Mouse (Mus musculus): ENCODE measurements around the gene Sdc4. TPM values are rescaled to one million over a fixed set of nuclear protein-coding genes. Genes with fewer than 3 reads are reported as not detected.

Gene Sdc4
- polyA plus RNA-seq, 1 experiment from 2014 or later: 19.6 TPM

- peaks cover 34% of the 10 kb centered on the region for H3K4me1 ChIP-seq
- no peaks in the 10 kb centered on the region for H3K36me3 ChIP-seq (replicated peaks)
- no peak overlapping the region for H3K27ac ChIP-seq
- 84% methylated on average over 3 of the region's 3 CpGs for WGBS
- H3K9me3 ChIP-seq: no peaks in the 10 kb centered on the region
- DNase-seq (ENCODE audit: extremely low spot score, low spot score): no peak
- peaks cover 40% of the 10 kb centered on the region for H3K27me3 ChIP-seq (ENCODE audit: poor library complexity, severe bottlenecking)
- H3K4me3 ChIP-seq: no peak overlapping the region
Measured at GRCm38 (mm10) chr2:164445399-164446085, 1.9 kb upstream of the Sdc4 start.

- no peak overlapping the region for H3K27ac ChIP-seq
- 89% methylated on average over 2 of the region's 2 CpGs for WGBS
- H3K4me3 ChIP-seq: no peak overlapping the region
- peaks cover 39% of the 10 kb centered on the region for H3K4me1 ChIP-seq
- no peak for DNase-seq (ENCODE audit: extremely low spot score, low spot score)
- H3K36me3 ChIP-seq (replicated peaks): no peaks in the 10 kb centered on the region; the same call in 1 of the 2 replicates
- peaks cover 45% of the 10 kb centered on the region for H3K27me3 ChIP-seq (ENCODE audit: poor library complexity, severe bottlenecking)
- no peaks in the 10 kb centered on the region for H3K9me3 ChIP-seq
Measured at GRCm38 (mm10) chr2:164444701-164445100, 1.0 kb upstream of the Sdc4 start.

- Histone ChIP-seq H3K4me1 (peaks cover 47% of the 10 kb centered on the region), H3K4me3 (peak overlapping the region; percentile 76), H3K27ac (peak overlapping the region; percentile 88), H3K9me3 (no peaks in the 10 kb centered on the region), H3K36me3 (replicated peaks) (no peaks in the 10 kb centered on the region; the same call in 1 of the 2 replicates), H3K27me3 (ENCODE audit: poor library complexity, severe bottlenecking) (peaks cover 45% of the 10 kb centered on the region)
- peak; percentile 78 for DNase-seq (ENCODE audit: extremely low spot score, low spot score)
- WGBS: under 1% methylated on average over 26 of the region's 26 CpGs
Measured at GRCm38 (mm10) chr2:164443051-164443437, 643 bp downstream of the Sdc4 start.

- 2% methylated on average over 29 of the region's 29 CpGs for WGBS
- peak; percentile 45 for DNase-seq (ENCODE audit: extremely low spot score, low spot score)
- H3K27me3 ChIP-seq (ENCODE audit: poor library complexity, severe bottlenecking): peaks cover 45% of the 10 kb centered on the region
- H3K4me3 ChIP-seq: peak overlapping the region; percentile 76
- no peaks in the 10 kb centered on the region; the same call in 1 of the 2 replicates for H3K36me3 ChIP-seq (replicated peaks)
- peaks cover 52% of the 10 kb centered on the region for H3K4me1 ChIP-seq
- H3K27ac ChIP-seq: peak overlapping the region; percentile 88
- H3K9me3 ChIP-seq: no peaks in the 10 kb centered on the region
Measured at GRCm38 (mm10) chr2:164442315-164443050, 1.2 kb downstream of the Sdc4 start.

- peaks cover 59% of the 10 kb centered on the region for H3K4me1 ChIP-seq
- WGBS: 36% methylated on average over 7 of the region's 7 CpGs
- H3K9me3 ChIP-seq: no peaks in the 10 kb centered on the region
- H3K36me3 ChIP-seq (replicated peaks): no peaks in the 10 kb centered on the region; the same call in 1 of the 2 replicates
- H3K27ac ChIP-seq: no peak overlapping the region
- H3K27me3 ChIP-seq (ENCODE audit: poor library complexity, severe bottlenecking): peaks cover 45% of the 10 kb centered on the region
- H3K4me3 ChIP-seq: peak overlapping the region; percentile 76
- no peak for DNase-seq (ENCODE audit: extremely low spot score, low spot score)
Measured at GRCm38 (mm10) chr2:164441731-164442130, 2.0 kb downstream of the Sdc4 start.

GRCm38 (mm10) chr2:164441155-164441554 is 2.5 kb downstream of the Sdc4 start:
- Histone ChIP-seq H3K27me3 (ENCODE audit: poor library complexity, severe bottlenecking) (peaks cover 45% of the 10 kb centered on the region), H3K9me3 (no peaks in the 10 kb centered on the region), H3K27ac (no peak overlapping the region), H3K36me3 (replicated peaks) (no peaks in the 10 kb centered on the region; the same call in 1 of the 2 replicates), H3K4me1 (peaks cover 65% of the 10 kb centered on the region), H3K4me3 (peak overlapping the region; percentile 21; the same call in 1 of the 2 replicates)
- DNase-seq (ENCODE audit: extremely low spot score, low spot score): no peak
- WGBS: 32% methylated on average over 8 of the region's 8 CpGs

GRCm38 (mm10) chr2:164440314-164440713 is 3.4 kb downstream of the Sdc4 start:
- no peaks in the 10 kb centered on the region for H3K9me3 ChIP-seq
- H3K27me3 ChIP-seq (ENCODE audit: poor library complexity, severe bottlenecking): peaks cover 45% of the 10 kb centered on the region
- DNase-seq (ENCODE audit: extremely low spot score, low spot score): no peak
- WGBS: 82% methylated on average over 5 of the region's 5 CpGs
- no peak overlapping the region for H3K27ac ChIP-seq
- no peak overlapping the region for H3K4me3 ChIP-seq
- H3K36me3 ChIP-seq (replicated peaks): no peaks in the 10 kb centered on the region; the same call in 1 of the 2 replicates
- peaks cover 73% of the 10 kb centered on the region for H3K4me1 ChIP-seq

GRCm38 (mm10) chr2:164439001-164439421 is 4.7 kb downstream of the Sdc4 start:
- no peaks in the 10 kb centered on the region; the same call in 1 of the 2 replicates for H3K36me3 ChIP-seq (replicated peaks)
- no peaks in the 10 kb centered on the region for H3K9me3 ChIP-seq
- H3K27me3 ChIP-seq (ENCODE audit: poor library complexity, severe bottlenecking): peaks cover 38% of the 10 kb centered on the region
- no peak overlapping the region for H3K4me3 ChIP-seq
- no peak overlapping the region for H3K27ac ChIP-seq
- WGBS: 65% methylated on average over 3 of the region's 3 CpGs
- DNase-seq (ENCODE audit: extremely low spot score, low spot score): no peak
- peaks cover 82% of the 10 kb centered on the region for H3K4me1 ChIP-seq

- Histone ChIP-seq H3K36me3 (replicated peaks) (no peaks in the 10 kb centered on the region; the same call in 1 of the 2 replicates), H3K4me1 (peaks cover 77% of the 10 kb centered on the region), H3K27me3 (ENCODE audit: poor library complexity, severe bottlenecking) (peaks cover 32% of the 10 kb centered on the region), H3K9me3 (no peaks in the 10 kb centered on the region), H3K27ac (no peak overlapping the region), H3K4me3 (no peak overlapping the region)
- 75% methylated on average over 8 of the region's 8 CpGs for WGBS
- no peak for DNase-seq (ENCODE audit: extremely low spot score, low spot score)
Measured at GRCm38 (mm10) chr2:164438257-164438656, 5.4 kb downstream of the Sdc4 start.

- Histone ChIP-seq H3K27me3 (ENCODE audit: poor library complexity, severe bottlenecking) (peaks cover 27% of the 10 kb centered on the region), H3K36me3 (replicated peaks) (no peaks in the 10 kb centered on the region; the same call in 1 of the 2 replicates), H3K9me3 (no peaks in the 10 kb centered on the region), H3K4me3 (no peak overlapping the region), H3K27ac (no peak overlapping the region), H3K4me1 (peaks cover 77% of the 10 kb centered on the region)
- WGBS: 84% methylated on average over 6 of the region's 6 CpGs
- no peak for DNase-seq (ENCODE audit: extremely low spot score, low spot score)
Measured at GRCm38 (mm10) chr2:164437710-164438109, 6.0 kb downstream of the Sdc4 start.

- peak overlapping the region; percentile 59 for H3K27ac ChIP-seq
Measured at GRCm38 (mm10) chr2:164436961-164437360, 6.7 kb downstream of the Sdc4 start.

GRCm38 (mm10) chr2:164436215-164436913 is 7.3 kb downstream of the Sdc4 start:
- DNase-seq (ENCODE audit: extremely low spot score, low spot score): no peak
- Histone ChIP-seq H3K9me3 (no peaks in the 10 kb centered on the region), H3K36me3 (replicated peaks) (no peaks in the 10 kb centered on the region; the same call in 1 of the 2 replicates), H3K4me1 (peaks cover 77% of the 10 kb centered on the region), H3K27ac (peak overlapping the region; percentile 59), H3K4me3 (no peak overlapping the region), H3K27me3 (ENCODE audit: poor library complexity, severe bottlenecking) (peaks cover 21% of the 10 kb centered on the region)
- 18% methylated on average over 8 of the region's 8 CpGs for WGBS

More at GRCm38 (mm10) chr2:164436961-164437360, 6.7 kb downstream of the Sdc4 start:
- DNase-seq (ENCODE audit: extremely low spot score, low spot score): no peak
- Histone ChIP-seq H3K9me3 (no peaks in the 10 kb centered on the region), H3K36me3 (replicated peaks) (no peaks in the 10 kb centered on the region; the same call in 1 of the 2 replicates), H3K4me1 (peaks cover 77% of the 10 kb centered on the region), H3K27me3 (ENCODE audit: poor library complexity, severe bottlenecking) (peaks cover 21% of the 10 kb centered on the region), H3K4me3 (no peak overlapping the region)
- WGBS: 54% methylated on average over 3 of the region's 3 CpGs
